Comparison of ENCODE assay signal across 16 mouse cellular contexts in the genomic region with DNA sequence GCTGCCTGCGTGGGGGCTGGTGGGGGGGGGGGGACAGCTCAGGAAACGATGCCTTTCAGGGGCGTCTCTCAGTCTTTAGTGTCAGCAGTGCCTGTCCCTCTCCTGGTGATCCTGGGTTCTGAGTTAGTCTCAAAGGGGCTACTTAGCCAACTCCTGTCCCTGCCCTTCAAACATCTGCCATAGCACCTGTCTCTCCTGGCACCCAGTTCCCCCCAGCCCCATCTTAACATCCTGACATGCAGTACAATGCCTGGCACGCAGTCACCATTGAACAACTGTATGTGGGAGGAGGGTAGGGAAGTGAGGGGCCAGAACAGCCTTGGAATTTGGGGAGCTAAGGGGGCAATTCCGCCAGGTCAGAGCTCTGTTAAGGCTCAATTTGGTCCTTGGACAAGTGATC. TPM values are rescaled to one million over a fixed set of nuclear protein-coding genes. Genes with fewer than 3 reads are reported as not detected.
DNase-seq lines count a peak whose midpoint lies in the region; ATAC-seq lines count a peak whose summit lies in the region.
"Had no signal": no experiment of that assay in that cellular context is flagged by ENCODE, and none has a peak within 500 bp of the region (broad histone marks: within the 10 kb centered on the region; RNA-seq: fewer than 3 reads in every experiment).

No protein-coding gene starts in this region.

- H3K27ac ChIP-seq in heart, embryonic 10.5 days, result peak overlapping the region; percentile 84
- peak overlapping the region; percentile 71 for H3K27ac ChIP-seq in kidney, embryonic 15.5 days
- H3K27ac ChIP-seq in embryonic facial prominence, embryonic 14.5 days (replicated peaks; ENCODE audit: low read depth, low read length), result peak overlapping the region; percentile 82
- H3K27ac ChIP-seq in limb, embryonic 13.5 days, result peak overlapping the region; percentile 86

- intact Hi-C loops in heart, postnatal 36 days (cut with DNase I), result no loop called here

- peaks cover 77% of the 10 kb centered on the region for H3K4me1 ChIP-seq in heart, embryonic 10.5 days
- H3K4me1 ChIP-seq in kidney, embryonic 15.5 days, result peaks cover 83% of the 10 kb centered on the region
- peaks cover 48% of the 10 kb centered on the region for H3K4me1 ChIP-seq in embryonic facial prominence, embryonic 14.5 days (ENCODE audit: control insufficient read depth, insufficient read depth, low read length)
- H3K4me1 ChIP-seq in limb, embryonic 13.5 days, result peaks cover 65% of the 10 kb centered on the region

- DNase-seq in heart, embryonic 10.5 days (ENCODE audit: low spot score), result no peak
- DNase-seq in heart, postnatal 36 days, result no peak
- DNase-seq in kidney, adult 11 months, result no peak
- DNase-seq in embryonic facial prominence, embryonic 14.5 days (ENCODE audit: low spot score), result peak; percentile 61
- DNase-seq in cerebellum, adult 8-10 months, result no peak
- no peak for DNase-seq in c-Kit-positive CD71-positive TER-119-positive erythroid progenitor cells, embryonic 14.5 days (ENCODE audit: low spot score)
- DNase-seq: adrenal gland, adult 8-10 months; cerebellum, postnatal 14 days; gastrocnemius, postnatal 14 days; lung, adult 2 months; thymus, adult 2 months had no signal

- H3K36me3 ChIP-seq in heart, embryonic 10.5 days, result no peaks in the 10 kb centered on the region
- H3K36me3 ChIP-seq in kidney, embryonic 15.5 days, result no peaks in the 10 kb centered on the region
- no peaks in the 10 kb centered on the region for H3K36me3 ChIP-seq in embryonic facial prominence, embryonic 14.5 days (ENCODE audit: control insufficient read depth, insufficient read depth, low read length)
- H3K36me3 ChIP-seq in limb, embryonic 13.5 days, result no peaks in the 10 kb centered on the region
- H3K36me3 ChIP-seq: midbrain, embryonic 12.5 days had no signal

- H3K4me3 ChIP-seq in heart, embryonic 10.5 days, result no peak overlapping the region
- no peak overlapping the region for H3K4me3 ChIP-seq in kidney, embryonic 15.5 days (replicated peaks)
- H3K4me3 ChIP-seq in embryonic facial prominence, embryonic 14.5 days (ENCODE audit: low read depth, low read length), result no peak overlapping the region
- H3K4me3 ChIP-seq in limb, embryonic 13.5 days, result no peak overlapping the region
- H3K4me3 ChIP-seq: midbrain, embryonic 12.5 days had no signal

- WGBS in heart, embryonic 10.5 days, result 77% methylated on average over 5 of the region's 5 CpGs
- WGBS in kidney, embryonic 15.5 days, result 41% methylated on average over 5 of the region's 5 CpGs
- WGBS in embryonic facial prominence, embryonic 14.5 days, result 52% methylated on average over 5 of the region's 5 CpGs
- 49% methylated on average over 5 of the region's 5 CpGs for WGBS in limb, embryonic 13.5 days

- no peak overlapping the region for H3K9ac ChIP-seq in kidney, embryonic 15.5 days
- H3K9ac ChIP-seq in embryonic facial prominence, embryonic 14.5 days (ENCODE audit: low read depth, low read length), result no peak overlapping the region
- no peak overlapping the region for H3K9ac ChIP-seq in limb, embryonic 13.5 days
- H3K9ac ChIP-seq: midbrain, embryonic 12.5 days had no signal

- H3K9me3 ChIP-seq in heart, embryonic 10.5 days, result no peaks in the 10 kb centered on the region
- H3K9me3 ChIP-seq in kidney, embryonic 15.5 days (replicated peaks), result no peaks in the 10 kb centered on the region
- no peaks in the 10 kb centered on the region for H3K9me3 ChIP-seq in embryonic facial prominence, embryonic 14.5 days (ENCODE audit: control insufficient read depth, low read length)
- H3K9me3 ChIP-seq in limb, embryonic 13.5 days, result no peaks in the 10 kb centered on the region; the same call in 1 of the 2 replicates
- H3K9me3 ChIP-seq: midbrain, embryonic 12.5 days had no signal

- 0 out of 2 replicates have a peak, but pooled peaks cover 3% of the 10 kb centered on the region for H3K27me3 ChIP-seq in heart, embryonic 10.5 days (ENCODE audit: insufficient read depth, poor library complexity, severe bottlenecking)
- H3K27me3 ChIP-seq in kidney, embryonic 15.5 days, result 0 out of 2 replicates have a peak, but pooled peaks cover 2% of the 10 kb centered on the region
- no peaks in the 10 kb centered on the region for H3K27me3 ChIP-seq in embryonic facial prominence, embryonic 14.5 days (replicated peaks; ENCODE audit: control insufficient read depth, insufficient read depth, low read length)
- peaks cover 7% of the 10 kb centered on the region; the same call in 1 of the 2 replicates for H3K27me3 ChIP-seq in limb, embryonic 13.5 days

- H3K4me2 ChIP-seq in kidney, embryonic 15.5 days, result no peak overlapping the region
- no peak overlapping the region for H3K4me2 ChIP-seq in embryonic facial prominence, embryonic 14.5 days (ENCODE audit: low read depth, low read length)
- H3K4me2 ChIP-seq in limb, embryonic 13.5 days (replicated peaks), result no peak overlapping the region
- H3K4me2 ChIP-seq: midbrain, embryonic 12.5 days had no signal

- ATAC-seq in kidney, embryonic 15.5 days (replicated peaks; ENCODE audit: low FRiP score), result no peak
- ATAC-seq in embryonic facial prominence, embryonic 14.5 days (ENCODE audit: low read depth), result peak; percentile 4; the same call in 1 of the 2 replicates
- no peak for ATAC-seq in limb, embryonic 13.5 days (ENCODE audit: low FRiP score, low read depth)
- ATAC-seq: forebrain, embryonic 16.5 days; inflammation-experienced regulatory T-cells, adult 6 months had no signal

RNA-seq across cellular contexts. Expression of a gene that starts 49.7 kb away (rescaled TPM):
- 56.8 and 345 TPM in 2 replicates for polyA plus RNA-seq in heart, embryonic 10.5 days (2016; fragmentation: Nextera tagmentation; extraction: Ambion mirVana)
- under 1 TPM; 0.22 to 1.00 TPM for total RNA-seq in heart, postnatal 36 days (2021)
- polyA plus RNA-seq in kidney, embryonic 15.5 days (2015; fragmentation: Nextera tagmentation; extraction: Ambion mirVana), result 116 and 182 TPM in 2 replicates
- polyA plus RNA-seq in embryonic facial prominence, embryonic 14.5 days (2014; fragmentation: Nextera tagmentation; extraction: Ambion mirVana), result 918 and 968 TPM in 2 replicates
- polyA plus RNA-seq in limb, embryonic 13.5 days (2015; fragmentation: Nextera tagmentation; extraction: Ambion mirVana), result 367 and 395 TPM in 2 replicates
- polyA plus RNA-seq: inflammation-experienced regulatory T-cells, adult 6 months had no signal
